Mouse (Mus musculus) large intestine, adult 2 months (tissue): ENCODE data around the gene Gstm2. TPM values are rescaled to one million over a fixed set of nuclear protein-coding genes. Genes with fewer than 3 reads are reported as not detected.
A peak's percentile ranks its signal among the peaks of the same experiment; 100 is the strongest.
"Not testable (repeated sequence)": the region's sequence is repeated elsewhere in the genome, so short reads cannot be mapped to it uniquely, and the experiment has no call there.

Experiments
- DNase-seq: peaks from one replicate; pipeline ENCODE4 v3.0.0-alpha.2; 2012; ENCODE audit warnings: low read depth, low spot score
- WGBS: fragments of 180-500 bp; shearing (Covaris S2); methylation state at CpG from one replicate; pipeline ENCODE4 v1.1.7; 2018; 5-methylcytosine and 5-hydroxymethylcytosine counted together
- polyA plus RNA-seq: library from polyadenylated mRNA; depleted of rRNA; stranded (reverse); fragments of >200 nt; gene quantifications from 2 replicates; pipeline ENCODE4 v1.2.3, GENCODE M21; 2012; rRNA removed

Gene Gstm2
- 40.2 and 44.1 TPM in 2 replicates for polyA plus RNA-seq

DNA sequence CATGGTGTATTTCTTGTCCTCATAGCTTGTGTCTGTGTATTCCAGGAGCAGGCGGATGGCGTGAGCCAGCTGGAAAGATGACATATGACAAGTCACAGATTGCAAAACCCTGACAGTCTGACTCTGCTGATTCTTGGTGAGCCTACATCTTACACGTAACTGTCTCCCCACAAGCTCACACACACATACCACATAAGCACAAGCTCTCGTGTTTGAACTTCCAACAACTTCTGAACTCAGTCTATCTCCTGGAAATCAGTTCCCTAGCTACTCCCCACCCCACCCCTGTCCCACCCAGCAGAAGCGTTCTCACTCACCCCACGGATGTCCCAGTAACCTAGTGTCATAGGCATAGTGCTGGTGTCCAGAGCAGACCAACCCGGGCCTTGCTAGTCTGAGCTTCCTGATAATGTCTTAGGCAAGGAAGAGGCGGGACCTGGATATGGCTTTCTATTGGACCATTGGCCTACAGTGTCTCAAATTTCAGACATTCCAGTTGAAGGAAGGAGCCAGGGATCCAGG is at the start of gene Gstm2:
TSS of gene Gstm2 (minus strand) at position 413 of the 522 bp plus-strand sequence.
- no peak for DNase-seq
- 19% methylated on average over 8 of the region's 8 CpGs for WGBS

DNA sequence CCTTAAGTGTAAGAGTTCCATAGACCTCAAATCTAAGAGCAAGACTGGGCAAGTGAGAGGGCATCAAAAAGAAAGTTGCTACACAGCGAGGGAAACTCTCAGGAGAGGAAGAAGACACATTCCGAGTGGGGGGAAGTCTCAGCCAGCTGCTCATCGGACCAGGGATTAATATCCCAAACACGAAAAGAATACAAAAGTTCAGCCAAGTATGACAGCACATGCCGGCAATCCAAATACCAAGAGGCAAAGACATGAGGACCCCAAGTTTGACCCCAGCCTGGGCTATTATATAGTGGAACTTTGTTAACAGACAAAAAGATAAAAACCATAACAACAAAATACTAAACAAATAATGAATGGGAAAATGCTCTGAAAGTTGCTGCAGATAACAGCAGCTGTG is 46.9 kb upstream of the Gstm2 start:
- WGBS, result 70% methylated on average over 5 of the region's 5 CpGs
- no peak for DNase-seq

GRCm38 (mm10) chr3:108032113-108032512 is 45.9 kb upstream of the Gstm2 start:
- DNase-seq, result no peak

- WGBS, result 96% methylated on average over 4 of the region's 4 CpGs
- DNase-seq, result no peak
Observed at GRCm38 (mm10) chr3:108028641-108029365, 42.5 kb upstream of the Gstm2 start.

DNA sequence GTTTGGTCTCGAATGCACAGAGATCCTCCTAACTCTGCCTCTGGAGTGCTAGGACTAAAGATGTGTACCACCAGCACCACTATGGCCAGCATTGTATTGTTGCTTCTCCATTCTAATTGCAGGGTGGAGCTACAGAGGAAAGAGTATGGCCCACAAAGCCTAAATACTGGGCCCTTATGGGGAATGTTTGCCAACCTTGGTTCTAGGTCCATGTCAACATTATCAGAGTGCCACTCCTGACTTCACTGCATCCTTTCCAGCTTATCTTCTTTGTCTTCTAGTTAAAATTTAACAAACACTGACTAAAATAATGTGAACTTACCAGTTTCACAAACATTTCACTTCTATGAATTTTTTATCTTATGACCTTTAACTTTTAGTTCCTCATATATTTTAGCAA is 40.3 kb upstream of the Gstm2 start:
- WGBS, result 24% methylated on average over 1 of the region's 1 CpGs
- no peak for DNase-seq

DNA sequence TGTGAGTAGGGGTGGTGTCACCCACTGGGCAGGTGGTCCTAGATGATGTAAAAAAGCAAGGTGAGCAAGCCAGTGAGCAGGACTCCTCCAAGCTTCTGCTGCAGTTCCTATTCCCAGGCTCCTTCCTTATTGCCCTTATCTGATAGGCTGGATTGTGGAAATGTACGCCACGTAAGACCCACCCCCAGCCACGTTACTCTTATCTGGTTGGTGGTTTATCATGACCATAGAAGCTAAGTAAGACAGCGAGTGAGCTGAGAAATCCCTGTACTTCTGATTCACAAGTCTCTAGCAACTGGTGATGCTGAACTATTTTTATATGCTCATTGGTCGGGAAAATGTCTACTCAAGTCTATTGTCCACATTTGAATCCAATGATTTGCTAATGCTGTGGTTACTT is 39.8 kb upstream of the Gstm2 start:
- DNase-seq, result peak; percentile 79
- 43% methylated on average over 5 of the region's 5 CpGs for WGBS

DNA sequence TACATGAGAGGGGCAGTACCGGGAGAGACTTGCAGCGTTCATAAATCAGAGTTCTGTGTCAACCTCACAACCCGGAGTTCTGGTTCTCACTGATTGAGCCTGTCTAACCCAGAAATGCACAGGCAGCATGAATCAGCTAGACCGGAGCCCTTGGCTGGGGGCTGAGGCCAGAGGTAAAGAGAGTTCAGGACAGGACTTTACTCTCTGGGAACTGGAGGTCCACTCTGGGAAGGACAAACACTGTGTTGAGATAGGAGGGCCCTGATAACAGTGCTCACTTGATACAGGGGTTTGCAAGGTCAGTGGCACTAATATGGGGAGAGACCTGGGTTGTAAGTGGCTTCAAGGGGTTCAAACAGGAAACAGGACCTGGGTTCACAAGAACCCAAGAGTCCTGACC is 39.1 kb upstream of the Gstm2 start:
- 28% methylated on average over 4 of the region's 4 CpGs for WGBS

DNA sequence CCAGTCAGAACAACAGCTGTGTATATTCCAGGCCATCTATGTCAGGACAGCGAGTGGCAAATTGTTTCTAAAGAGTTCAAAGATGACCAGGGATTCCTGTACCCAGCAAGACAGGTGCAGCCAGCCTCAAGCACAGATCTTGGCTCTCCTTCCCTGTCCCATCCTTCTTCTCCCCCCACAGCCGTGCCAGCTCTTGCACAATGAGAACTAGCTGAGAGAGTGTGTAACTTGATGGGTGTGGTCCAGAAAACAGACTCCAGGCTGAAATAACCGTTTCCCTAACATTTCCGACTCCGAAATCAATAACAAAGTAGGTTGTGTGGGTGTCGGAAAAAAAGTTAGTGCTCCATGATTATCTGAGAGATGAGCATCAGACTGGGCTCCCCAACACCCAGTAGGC is 36.4 kb upstream of the Gstm2 start:
- DNase-seq, result no peak
- 20% methylated on average over 6 of the region's 6 CpGs for WGBS

More for the DNA sequence above, 39.1 kb upstream of the Gstm2 start:
- no peak for DNase-seq

- 83% methylated on average over 11 of the region's 11 CpGs for WGBS
- DNase-seq, result not testable (repeated sequence)
Observed at GRCm38 (mm10) chr3:108020351-108021022, 34.2 kb upstream of the Gstm2 start.

- WGBS, result 89% methylated on average over 3 of the region's 3 CpGs
- DNase-seq, result not testable (repeated sequence)
Observed at GRCm38 (mm10) chr3:108019226-108019625, 33.0 kb upstream of the Gstm2 start.

- WGBS, result 10% methylated on average over 14 of the region's 14 CpGs
- DNase-seq, result no peak
Observed at GRCm38 (mm10) chr3:108018190-108018820, 32.1 kb upstream of the Gstm2 start.

DNA sequence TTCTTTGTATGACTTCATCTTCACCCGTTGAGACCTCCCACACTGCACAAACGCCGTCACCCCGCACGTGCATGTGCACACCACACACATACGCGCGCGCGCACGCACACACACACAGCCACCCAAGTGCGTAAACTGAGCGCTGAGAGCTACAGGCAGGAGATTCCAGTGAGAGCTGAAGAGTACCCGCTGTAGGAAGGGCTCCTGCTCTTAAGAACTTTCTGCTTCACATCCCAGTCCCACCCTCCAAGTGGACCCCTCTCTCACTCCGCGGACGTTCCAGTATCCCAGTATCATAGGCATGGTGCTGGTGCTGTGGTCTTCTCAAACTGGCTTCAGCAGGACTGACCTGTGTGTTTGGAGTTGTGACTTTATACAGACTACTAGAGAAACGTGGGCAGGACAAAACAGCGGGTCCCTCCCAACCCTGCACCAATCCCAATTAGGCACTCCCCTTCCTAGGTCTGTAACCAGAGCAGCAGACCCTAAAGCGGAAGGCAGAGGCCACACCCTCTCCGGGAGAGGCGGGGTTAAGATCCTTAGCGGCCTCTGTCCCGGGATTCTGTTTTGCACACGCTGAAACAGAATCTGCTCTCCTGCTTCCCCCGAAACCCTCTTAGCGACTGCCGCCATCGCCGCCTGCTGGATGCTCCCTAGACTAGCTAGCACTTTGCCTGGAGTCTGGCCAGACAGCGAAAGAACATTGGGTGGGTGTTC is 31.4 kb upstream of the Gstm2 start, which contains the start of gene Gstm1:
TSS of gene Gstm1 (minus strand) at position 501 of the 717 bp plus-strand sequence.
- WGBS, result under 1% methylated on average over 31 of the region's 31 CpGs
- DNase-seq, result peak; percentile 95

DNA sequence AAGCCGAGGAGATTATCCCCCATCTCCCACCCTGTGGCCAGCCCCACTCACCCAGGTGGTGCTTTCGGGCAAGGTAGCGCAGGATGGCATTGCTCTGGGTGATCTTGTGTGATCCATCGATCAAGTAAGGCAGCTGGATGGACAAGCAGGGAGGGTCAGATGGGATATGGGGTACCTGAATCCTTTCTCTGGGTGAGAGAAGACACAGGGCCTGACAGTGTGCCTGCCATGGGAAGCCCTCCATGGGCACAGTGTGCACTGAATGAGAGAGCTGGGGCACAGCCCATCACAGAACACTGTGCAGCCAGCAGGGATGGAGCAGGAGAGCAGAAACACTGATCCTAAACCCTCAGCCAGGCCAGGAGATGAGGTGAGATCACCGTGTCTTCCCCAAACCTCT is 30.2 kb upstream of the Gstm2 start:
- not testable (repeated sequence) for DNase-seq
- WGBS, result 69% methylated on average over 5 of the region's 5 CpGs

GRCm38 (mm10) chr3:108014974-108015346 is 28.7 kb upstream of the Gstm2 start:
- 78% methylated on average over 2 of the region's 2 CpGs for WGBS
- no peak for DNase-seq

- no peak for DNase-seq
- 68% methylated on average over 8 of the region's 8 CpGs for WGBS
Observed at GRCm38 (mm10) chr3:108014098-108014973, 28.1 kb upstream of the Gstm2 start.

DNA sequence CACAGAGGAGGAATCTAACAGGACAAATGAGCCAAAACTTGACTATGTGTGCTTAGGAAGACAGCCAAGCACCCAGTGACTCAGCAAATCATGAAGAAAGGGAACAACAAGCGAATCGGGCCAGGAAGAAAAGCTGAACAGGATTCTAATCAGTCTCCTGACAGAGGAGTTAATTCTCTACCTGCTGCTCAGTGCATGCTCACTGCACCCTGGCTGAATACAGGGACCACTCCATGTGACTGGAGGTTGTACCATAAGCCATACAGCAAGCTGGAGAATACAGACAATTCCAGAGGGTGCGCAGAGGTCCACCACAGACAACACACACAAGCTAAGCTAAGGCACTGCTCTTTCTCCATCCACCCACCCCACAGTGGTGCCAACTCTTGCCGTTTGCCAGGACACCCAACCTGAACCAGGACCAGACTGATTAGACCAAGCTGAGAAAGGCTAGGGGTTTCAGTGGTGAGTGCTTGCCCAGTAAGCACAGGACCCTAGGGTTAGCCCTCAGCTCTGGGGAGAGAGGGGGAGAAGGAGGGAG is 27.1 kb upstream of the Gstm2 start:
- 11% methylated on average over 4 of the region's 4 CpGs for WGBS
- peak; percentile 86 for DNase-seq

DNA sequence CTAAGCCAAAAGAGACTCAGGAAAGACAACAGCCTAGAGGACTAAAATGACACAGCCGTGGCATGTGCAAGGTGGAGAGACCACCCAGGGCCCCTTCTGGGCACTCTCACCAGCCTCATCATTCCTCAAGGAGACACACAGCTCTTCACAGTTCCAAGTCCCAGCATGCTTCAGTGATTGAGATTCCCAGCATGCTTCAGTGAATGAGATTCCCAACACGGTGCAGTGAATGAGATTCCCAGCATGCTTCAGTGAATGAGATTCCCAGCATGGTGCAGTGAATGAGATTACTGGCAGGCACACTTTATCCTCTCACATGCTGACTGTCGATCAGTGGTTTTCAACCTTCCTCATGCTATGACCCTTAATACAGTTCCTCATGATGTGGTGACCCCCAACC is 25.3 kb upstream of the Gstm2 start:
- DNase-seq, result no peak
- 78% methylated on average over 3 of the region's 3 CpGs for WGBS

DNA sequence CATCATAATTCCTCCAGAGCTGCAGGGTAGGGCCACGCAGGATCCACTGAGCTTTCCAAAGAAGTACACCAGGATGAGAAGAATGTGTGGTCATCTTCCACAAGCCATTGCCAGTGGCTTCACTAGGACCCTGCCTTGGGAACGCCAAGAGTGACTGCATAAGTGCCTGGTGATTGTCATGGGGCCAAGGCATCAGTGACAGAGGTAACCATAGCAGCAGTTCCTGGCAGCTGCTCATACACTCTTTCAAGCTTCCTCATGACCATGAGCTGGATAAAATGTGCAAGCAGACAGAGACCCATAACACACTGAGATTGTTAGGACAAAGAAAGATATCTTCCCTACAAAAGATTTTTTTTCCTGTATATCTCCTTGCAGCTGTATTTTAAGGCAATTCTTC is 24.0 kb upstream of the Gstm2 start:
- DNase-seq, result no peak
- 31% methylated on average over 2 of the region's 2 CpGs for WGBS

GRCm38 (mm10) chr3:108002021-108002420 is 15.8 kb upstream of the Gstm2 start:
- 66% methylated on average over 8 of the region's 8 CpGs for WGBS
- no peak for DNase-seq
